Comparison of ENCODE assay signal across 23 mouse cellular contexts in the genomic region with DNA sequence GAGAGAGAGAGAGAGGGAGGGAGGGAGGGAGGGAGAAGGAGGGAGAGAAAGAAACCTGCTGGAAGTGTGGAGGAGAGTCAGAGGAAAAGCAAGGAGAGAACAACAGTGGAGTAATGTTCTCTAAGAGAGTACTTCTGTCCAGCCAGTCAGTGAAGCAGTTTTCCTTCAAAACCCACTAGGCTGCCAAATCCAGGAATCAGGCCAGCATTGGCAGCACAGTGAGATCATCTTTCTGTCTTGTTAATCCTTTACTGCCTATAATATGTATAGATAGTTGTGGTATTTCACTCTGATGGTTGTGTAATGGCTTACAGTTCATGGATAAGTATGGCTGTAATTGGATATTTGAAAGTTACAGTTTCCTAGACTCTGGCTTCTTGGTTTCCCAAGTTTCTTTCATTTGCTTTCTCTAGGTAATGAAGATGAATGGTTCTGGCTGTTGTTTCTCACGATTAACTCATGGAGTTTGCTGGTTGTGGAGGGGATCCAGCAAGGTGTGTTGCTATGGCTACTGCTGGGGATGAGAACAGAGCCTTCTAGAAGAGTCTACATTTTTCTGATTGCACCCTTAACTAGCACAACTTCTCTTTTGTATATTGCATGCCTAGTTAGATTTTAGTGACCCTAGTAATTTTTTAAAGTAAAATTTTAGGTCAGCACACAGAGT.
DNase-seq lines count a peak whose midpoint lies in the region; ATAC-seq lines count a peak whose summit lies in the region.
"Had no signal": no experiment of that assay in that cellular context is flagged by ENCODE, and none has a peak within 500 bp of the region (broad histone marks: within the 10 kb centered on the region; RNA-seq: fewer than 3 reads in every experiment).

No protein-coding gene starts in this region.

- peak; percentile 39 for DNase-seq in forebrain, embryonic 14.5 days (ENCODE audit: low spot score)
- no peak for DNase-seq in forebrain, embryonic 11.5 days (ENCODE audit: low spot score)
- no peak for DNase-seq in limb, embryonic 10.5 days (ENCODE audit: low spot score)
- DNase-seq in adipocyte (ENCODE audit: low spot score) = peak; percentile 60
- no peak for DNase-seq in liver, embryonic 11.5 days (ENCODE audit: low spot score)
- no peak for DNase-seq in thymus, postnatal 0 days (ENCODE audit: low spot score)
- DNase-seq: adrenal gland, adult 8-10 months; cerebellum, adult 11-12 months; cerebellum, postnatal 36 days; gastrocnemius, postnatal 10 days; heart, adult 2 months; heart, postnatal 4 days; kidney, adult 9 months; kidney, postnatal 36 days; left cerebral cortex, postnatal 4 days; liver, embryonic 13.5 days; thymus, adult 2 months had no signal

- no peak overlapping the region for H3K4me3 ChIP-seq in forebrain, embryonic 14.5 days (ENCODE audit: low read depth, low read length)
- no peak overlapping the region for H3K4me3 ChIP-seq in forebrain, embryonic 11.5 days (ENCODE audit: low read depth, low read length)
- no peak overlapping the region for H3K4me3 ChIP-seq in limb, embryonic 13.5 days
- H3K4me3 ChIP-seq in limb, embryonic 10.5 days = no peak overlapping the region
- no peak overlapping the region for H3K4me3 ChIP-seq in limb, embryonic 15.5 days
- H3K4me3 ChIP-seq in liver, embryonic 11.5 days (ENCODE audit: low read depth, low read length) = no peak overlapping the region
- H3K4me3 ChIP-seq: heart, adult 2 months; heart, embryonic 15.5 days; liver, embryonic 13.5 days; lung, embryonic 15.5 days; midbrain, embryonic 10.5 days had no signal

- 29% methylated on average over 1 of the region's 1 CpGs for whole genome bisulfite sequencing in forebrain, embryonic 14.5 days
- WGBS in forebrain, embryonic 11.5 days = 44% methylated on average over 1 of the region's 1 CpGs
- 7% methylated on average over 1 of the region's 1 CpGs for WGBS in limb, embryonic 13.5 days
- WGBS in limb, embryonic 10.5 days = 22% methylated on average over 1 of the region's 1 CpGs
- 7% methylated on average over 1 of the region's 1 CpGs for WGBS in limb, embryonic 15.5 days
- 27% methylated on average over 1 of the region's 1 CpGs for WGBS in liver, embryonic 11.5 days

- no peaks in the 10 kb centered on the region for H3K27me3 ChIP-seq in forebrain, embryonic 14.5 days (replicated peaks; ENCODE audit: control insufficient read depth, insufficient read depth, low read length)
- no peaks in the 10 kb centered on the region for H3K27me3 ChIP-seq in forebrain, embryonic 11.5 days (ENCODE audit: control insufficient read depth, insufficient read depth, low read length)
- H3K27me3 ChIP-seq in limb, embryonic 13.5 days = no peaks in the 10 kb centered on the region
- H3K27me3 ChIP-seq in limb, embryonic 10.5 days (ENCODE audit: low read depth, poor library complexity, severe bottlenecking) = no peaks in the 10 kb centered on the region
- H3K27me3 ChIP-seq in limb, embryonic 15.5 days = no peaks in the 10 kb centered on the region
- no peaks in the 10 kb centered on the region for H3K27me3 ChIP-seq in liver, embryonic 11.5 days (replicated peaks; ENCODE audit: control insufficient read depth, insufficient read depth, low read length)
- H3K27me3 ChIP-seq: heart, embryonic 15.5 days; lung, embryonic 15.5 days had no signal

- no peak overlapping the region for H3K9ac ChIP-seq in forebrain, embryonic 14.5 days (ENCODE audit: low read length)
- H3K9ac ChIP-seq in forebrain, embryonic 11.5 days (ENCODE audit: low read length) = no peak overlapping the region
- no peak overlapping the region for H3K9ac ChIP-seq in limb, embryonic 13.5 days
- no peak overlapping the region for H3K9ac ChIP-seq in limb, embryonic 15.5 days
- H3K9ac ChIP-seq in liver, embryonic 11.5 days (ENCODE audit: low read depth, low read length) = no peak overlapping the region
- H3K9ac ChIP-seq: heart, embryonic 15.5 days; liver, embryonic 13.5 days; lung, embryonic 15.5 days had no signal

- ATAC-seq in forebrain, embryonic 14.5 days = no peak; the same call in 1 of the 2 replicates
- ATAC-seq in forebrain, embryonic 11.5 days (replicated peaks; ENCODE audit: low FRiP score) = no peak
- ATAC-seq in limb, embryonic 13.5 days (ENCODE audit: low FRiP score, low read depth) = no peak
- ATAC-seq in limb, embryonic 15.5 days (ENCODE audit: insufficient number of reproducible peaks, low FRiP score, low TSS enrichment, low read depth) = no peak
- no peak for ATAC-seq in liver, embryonic 11.5 days (replicated peaks; ENCODE audit: low FRiP score)

- H3K36me3 ChIP-seq in forebrain, embryonic 14.5 days (ENCODE audit: control insufficient read depth, insufficient read depth, low read length) = no peaks in the 10 kb centered on the region
- H3K36me3 ChIP-seq in forebrain, embryonic 11.5 days (ENCODE audit: control insufficient read depth, insufficient read depth, low read length) = no peaks in the 10 kb centered on the region
- H3K36me3 ChIP-seq in limb, embryonic 13.5 days = no peaks in the 10 kb centered on the region
- no peaks in the 10 kb centered on the region for H3K36me3 ChIP-seq in limb, embryonic 10.5 days
- H3K36me3 ChIP-seq in limb, embryonic 15.5 days = no peaks in the 10 kb centered on the region
- H3K36me3 ChIP-seq in liver, embryonic 11.5 days (ENCODE audit: control insufficient read depth, insufficient read depth, low read length) = no peaks in the 10 kb centered on the region
- H3K36me3 ChIP-seq: heart, embryonic 15.5 days; liver, embryonic 13.5 days; lung, embryonic 15.5 days; midbrain, embryonic 10.5 days had no signal

- no peaks in the 10 kb centered on the region for H3K9me3 ChIP-seq in forebrain, embryonic 14.5 days (replicated peaks; ENCODE audit: control insufficient read depth, low read length)
- H3K9me3 ChIP-seq in forebrain, embryonic 11.5 days (ENCODE audit: control insufficient read depth, low read length) = no peaks in the 10 kb centered on the region
- H3K9me3 ChIP-seq in limb, embryonic 13.5 days = peaks cover 6% of the 10 kb centered on the region; the same call in 1 of the 2 replicates
- no peaks in the 10 kb centered on the region for H3K9me3 ChIP-seq in limb, embryonic 10.5 days (replicated peaks)
- no peaks in the 10 kb centered on the region for H3K9me3 ChIP-seq in limb, embryonic 15.5 days
- no peaks in the 10 kb centered on the region for H3K9me3 ChIP-seq in liver, embryonic 11.5 days (ENCODE audit: control insufficient read depth, low read length)
- H3K9me3 ChIP-seq: heart, embryonic 15.5 days; liver, embryonic 13.5 days; lung, embryonic 15.5 days; midbrain, embryonic 10.5 days had no signal

- no peak overlapping the region for H3K4me2 ChIP-seq in forebrain, embryonic 14.5 days (ENCODE audit: low read length)
- no peak overlapping the region for H3K4me2 ChIP-seq in forebrain, embryonic 11.5 days (ENCODE audit: low read depth, low read length, severe bottlenecking)
- H3K4me2 ChIP-seq in limb, embryonic 13.5 days (replicated peaks) = no peak overlapping the region
- no peak overlapping the region for H3K4me2 ChIP-seq in limb, embryonic 15.5 days
- no peak overlapping the region for H3K4me2 ChIP-seq in liver, embryonic 11.5 days
- H3K4me2 ChIP-seq: heart, embryonic 15.5 days; liver, embryonic 13.5 days; lung, embryonic 15.5 days had no signal

- no peak overlapping the region for H3K27ac ChIP-seq in forebrain, embryonic 14.5 days (ENCODE audit: low read depth, low read length)
- H3K27ac ChIP-seq in forebrain, embryonic 11.5 days (ENCODE audit: low read depth, low read length) = no peak overlapping the region
- H3K27ac ChIP-seq in limb, embryonic 13.5 days = peak overlapping the region; percentile 11; the same call in 1 of the 2 replicates
- H3K27ac ChIP-seq in limb, embryonic 10.5 days = no peak overlapping the region
- H3K27ac ChIP-seq in limb, embryonic 15.5 days = 0 out of 2 replicates have a peak overlapping the region, but pooled peaks have one; percentile 51
- H3K27ac ChIP-seq in liver, embryonic 11.5 days (ENCODE audit: low read depth, low read length) = no peak overlapping the region
- H3K27ac ChIP-seq: heart, adult 2 months; heart, embryonic 15.5 days; liver, embryonic 13.5 days; lung, embryonic 15.5 days; macrophage; midbrain, embryonic 10.5 days had no signal

- H3K4me1 ChIP-seq in forebrain, embryonic 14.5 days (ENCODE audit: control insufficient read depth, insufficient read depth, low read length) = 0 out of 2 replicates have a peak, but pooled peaks cover 3% of the 10 kb centered on the region
- H3K4me1 ChIP-seq in forebrain, embryonic 11.5 days (replicated peaks; ENCODE audit: control insufficient read depth, insufficient read depth, low read length) = no peaks in the 10 kb centered on the region
- peaks cover 13% of the 10 kb centered on the region; the same call in 1 of the 2 replicates for H3K4me1 ChIP-seq in limb, embryonic 13.5 days
- peaks cover 5% of the 10 kb centered on the region; the same call in 1 of the 2 replicates for H3K4me1 ChIP-seq in limb, embryonic 10.5 days
- H3K4me1 ChIP-seq in limb, embryonic 15.5 days = peaks cover 2% of the 10 kb centered on the region; the same call in 1 of the 2 replicates
- peaks cover 2% of the 10 kb centered on the region; the same call in 1 of the 2 replicates for H3K4me1 ChIP-seq in liver, embryonic 11.5 days (replicated peaks; ENCODE audit: control insufficient read depth, insufficient read depth, low read length)
- H3K4me1 ChIP-seq: heart, embryonic 15.5 days; liver, embryonic 13.5 days had no signal

Comparison
In these comparisons a context has a peak if more than half of its experiments do, and no peak if none do; other contexts are left out.
1. DNase-seq: peak in forebrain, embryonic 14.5 days (single experiment) and adipocyte (single experiment); none in forebrain, embryonic 11.5 days (single experiment), limb, embryonic 10.5 days (single experiment), liver, embryonic 11.5 days (single experiment) and thymus, postnatal 0 days (single experiment).
2. H3K27ac ChIP-seq: peak in limb, embryonic 13.5 days (single experiment) and limb, embryonic 15.5 days (single experiment); none in forebrain, embryonic 14.5 days (single experiment), forebrain, embryonic 11.5 days (single experiment), limb, embryonic 10.5 days (single experiment) and liver, embryonic 11.5 days (single experiment).